Mouse (Mus musculus): ENCODE measurements around the gene Ndufs1.
"Not testable (repeated sequence)": the region's sequence is repeated elsewhere in the genome, so short reads cannot be mapped to it uniquely, and the experiment has no call there.

The Ndufs1 gene

GRCm38 (mm10) chr1:63176604-63177421 is at the start of gene Ndufs1, which contains the start of gene Eef1b2:
TSS of gene Ndufs1 (minus strand) at chr1:63176833.
TSS of gene Eef1b2 (plus strand) at chr1:63176825.
- peak; percentile 99 for DNase-seq

- no peak for DNase-seq
These were observed 49.3 kb upstream of the Ndufs1 start for GRCm38 (mm10) chr1:63225890-63226289.

- DNase-seq: no peak
These were observed 48.4 kb upstream of the Ndufs1 start for GRCm38 (mm10) chr1:63225009-63225408.

GRCm38 (mm10) chr1:63219277-63219676 is 42.6 kb upstream of the Ndufs1 start:
- DNase-seq: no peak

GRCm38 (mm10) chr1:63214631-63215030 is 38.0 kb upstream of the Ndufs1 start:
- peak; percentile 8 for DNase-seq

GRCm38 (mm10) chr1:63214271-63214558 is 37.6 kb upstream of the Ndufs1 start, which contains the start of gene Gpr1:
TSS of gene Gpr1 (minus strand) at chr1:63214543.
- DNase-seq: no peak

- DNase-seq: no peak
These were observed 37.0 kb upstream of the Ndufs1 start for GRCm38 (mm10) chr1:63213478-63214270.

- DNase-seq: no peak
These were observed 33.4 kb upstream of the Ndufs1 start for GRCm38 (mm10) chr1:63209861-63210529.

- DNase-seq: no peak
These were observed 31.0 kb upstream of the Ndufs1 start for GRCm38 (mm10) chr1:63207607-63208006.

GRCm38 (mm10) chr1:63204660-63205394 is 28.2 kb upstream of the Ndufs1 start:
- DNase-seq: no peak

- DNase-seq: no peak
These were observed 27.5 kb upstream of the Ndufs1 start for GRCm38 (mm10) chr1:63203950-63204659.

- DNase-seq: no peak
These were observed 26.8 kb upstream of the Ndufs1 start for GRCm38 (mm10) chr1:63203471-63203870.

- no peak for DNase-seq
These were observed 25.0 kb upstream of the Ndufs1 start for GRCm38 (mm10) chr1:63201672-63202071.

- no peak for DNase-seq
These were observed 23.7 kb upstream of the Ndufs1 start for GRCm38 (mm10) chr1:63200322-63200721.

- no peak for DNase-seq
These were observed 22.8 kb upstream of the Ndufs1 start for GRCm38 (mm10) chr1:63199387-63199786.

- no peak for DNase-seq
These were observed 19.3 kb upstream of the Ndufs1 start for GRCm38 (mm10) chr1:63195848-63196512.

GRCm38 (mm10) chr1:63192306-63193065 is 15.9 kb upstream of the Ndufs1 start:
- DNase-seq: peak; percentile 10

- DNase-seq: peak; percentile 58
These were observed 14.2 kb upstream of the Ndufs1 start for GRCm38 (mm10) chr1:63190851-63191250.

- DNase-seq: no peak
These were observed 11.9 kb upstream of the Ndufs1 start for GRCm38 (mm10) chr1:63188536-63188935.

GRCm38 (mm10) chr1:63185430-63185829 is 8.8 kb upstream of the Ndufs1 start:
- DNase-seq: not testable (repeated sequence)

All from kidney, postnatal 14 days (tissue).